Mouse (Mus musculus) left cerebral cortex, postnatal 10 days (tissue): Measurements from ENCODE around the gene Dlg2. TPM values are rescaled to one million over a fixed set of nuclear protein-coding genes. Genes with fewer than 3 reads are reported as not detected.

Source experiments
- DNase-seq, 2 experiments: peaks; one replicate each; pipeline ENCODE4 v3.0.0; 2021 to 2022; ENCODE audit warnings: low spot score in 2 of 2, mixed read lengths in 1 of 2; ENCODE audit errors: extremely low spot score in 1 of 2
- intact Hi-C: fragments of 180-260 bp; cut with DNase I; formaldehyde crosslinking; loops from one replicate; pipeline ENCODE4 v1.15.1; 2025
- total RNA-seq, 2 experiments: library from RNA; stranded (reverse); gene quantifications; 2 replicates each; pipeline ENCODE4 v1.2.3; 2021

Gene Dlg2
- total RNA-seq, 2 experiments from 2014 or later: 426 to 445 TPM

DNA sequence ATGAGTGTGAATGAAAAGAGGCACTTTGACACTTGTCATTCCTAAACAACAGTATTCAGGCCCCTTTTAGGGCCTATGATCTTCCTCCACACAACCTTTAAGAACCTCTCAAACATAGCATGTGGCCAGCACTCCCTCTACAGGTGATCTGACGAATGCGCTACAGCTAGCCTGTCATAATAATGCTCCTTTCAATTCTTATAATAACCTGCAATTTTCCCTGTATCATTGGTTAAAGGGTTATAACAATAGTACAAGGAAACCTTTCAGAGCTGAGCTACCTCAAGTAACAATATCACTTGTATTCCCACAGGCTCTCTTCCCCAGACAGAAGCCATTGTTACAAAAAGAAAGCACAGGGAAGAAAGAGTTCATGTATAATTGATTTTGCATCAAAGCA is 1105.7 kb downstream of the Dlg2 start:
- intact Hi-C loops: no loop called here
- no peak for DNase-seq

DNA sequence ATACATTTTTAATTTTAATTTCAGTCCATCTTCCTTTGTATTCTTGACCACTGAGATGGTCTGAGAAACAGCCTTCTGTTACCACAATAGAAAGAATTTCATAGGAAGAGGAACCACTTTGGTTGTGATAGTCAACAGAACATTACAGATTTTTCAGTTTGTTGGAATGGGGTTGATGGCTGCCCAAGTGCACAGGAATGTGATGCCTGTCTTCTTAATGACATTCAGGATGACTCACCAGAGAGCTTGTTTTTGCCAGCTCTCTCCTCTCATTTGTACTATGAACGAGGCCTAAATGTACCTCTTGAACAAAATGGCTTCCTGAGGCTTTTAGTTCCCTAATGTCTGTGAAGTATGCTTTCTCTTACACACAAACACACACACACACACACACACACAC is 1107.1 kb downstream of the Dlg2 start:
- DNase-seq: no peak
- intact Hi-C loops: no loop called here

DNA sequence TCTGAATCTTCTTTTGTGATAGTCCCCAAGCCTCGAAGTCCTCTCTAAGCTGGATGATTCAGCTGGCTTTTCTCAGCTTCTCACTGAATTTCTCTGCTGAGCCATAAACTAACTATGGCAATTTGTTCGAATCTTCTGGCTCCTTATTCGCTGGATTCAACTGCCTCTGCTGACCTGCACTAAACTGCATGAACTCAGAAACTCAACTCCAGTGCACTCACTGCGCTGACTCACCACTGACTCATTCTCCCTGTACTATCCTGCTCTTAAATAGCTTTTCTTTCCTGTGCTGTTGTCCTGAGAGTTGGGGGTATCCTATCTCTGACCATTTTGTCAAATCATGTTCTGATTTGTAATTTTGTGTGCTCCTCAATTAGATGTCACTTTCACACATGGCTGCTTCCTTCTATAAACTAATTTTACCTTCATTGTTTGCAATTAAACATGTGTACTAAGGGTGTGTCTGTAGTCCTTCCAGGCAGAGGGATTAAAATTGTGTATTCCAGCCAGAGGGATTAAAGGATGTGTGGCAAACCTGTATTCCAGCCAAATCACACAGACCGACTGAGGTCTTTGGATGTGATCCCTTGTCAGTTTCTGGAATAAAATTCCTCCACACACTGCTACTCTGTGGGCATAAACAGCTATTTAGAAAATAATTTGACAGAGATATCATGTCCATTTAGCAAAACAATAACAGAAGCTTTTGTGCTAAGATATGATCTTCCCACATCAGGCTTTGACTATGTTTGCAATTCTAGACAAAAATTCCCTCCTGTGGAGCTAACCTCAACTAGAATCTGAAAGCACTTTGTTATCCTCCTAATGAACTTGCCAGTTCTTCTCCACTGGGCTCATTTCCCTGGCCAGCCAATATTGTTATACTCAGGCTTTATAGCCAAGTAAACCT is 1115.0 kb downstream of the Dlg2 start:
- no peak for DNase-seq
- intact Hi-C loops: loop anchor here (10.0 kb wide), 1 partner anchor 137 kb away; no protein-coding TSS in a partner anchor

DNA sequence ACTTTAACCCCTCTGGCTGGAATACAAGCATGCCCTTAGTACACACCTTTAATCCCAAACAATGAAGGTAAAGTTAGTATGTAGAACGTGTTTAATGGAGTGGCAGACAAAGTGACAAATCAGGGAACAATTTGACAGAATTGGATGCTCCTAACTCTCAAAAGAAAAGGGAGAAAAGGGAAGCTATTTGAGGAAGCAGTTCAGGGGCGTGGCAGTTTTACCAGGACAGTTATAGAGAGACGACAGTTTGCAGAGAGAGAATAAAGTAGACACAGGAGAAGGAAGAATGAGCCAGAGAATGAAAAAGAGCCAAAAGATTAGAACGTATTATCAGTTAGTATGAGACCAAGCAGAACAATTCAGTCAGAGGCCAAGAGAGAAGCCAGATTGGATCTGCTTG is 1122.1 kb downstream of the Dlg2 start:
- intact Hi-C loops: loop anchor here (10.0 kb wide), 1 partner anchor 144 kb away; no protein-coding TSS in a partner anchor

DNA sequence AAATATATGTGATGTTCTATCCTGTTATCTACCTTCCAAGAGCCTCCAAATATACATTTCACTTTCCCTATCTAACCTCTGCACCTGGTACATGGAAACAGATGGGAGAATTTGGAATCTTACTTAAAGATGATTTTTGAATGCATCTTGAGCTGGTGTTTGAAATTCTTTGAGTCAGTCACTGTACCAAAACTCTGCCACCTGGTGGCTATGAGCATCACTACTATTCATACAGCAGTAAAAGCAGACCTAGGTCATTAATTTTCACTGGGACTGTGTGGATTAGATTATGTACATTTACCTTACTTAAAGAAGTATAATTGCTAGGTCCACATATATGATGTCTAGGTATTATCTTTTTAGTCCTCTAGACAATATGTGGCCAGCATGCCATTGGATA is 1124.8 kb downstream of the Dlg2 start:
- intact Hi-C loops: no loop called here
- DNase-seq: no peak

More for the DNA sequence above, 1122.1 kb downstream of the Dlg2 start:
- no peak for DNase-seq

DNA sequence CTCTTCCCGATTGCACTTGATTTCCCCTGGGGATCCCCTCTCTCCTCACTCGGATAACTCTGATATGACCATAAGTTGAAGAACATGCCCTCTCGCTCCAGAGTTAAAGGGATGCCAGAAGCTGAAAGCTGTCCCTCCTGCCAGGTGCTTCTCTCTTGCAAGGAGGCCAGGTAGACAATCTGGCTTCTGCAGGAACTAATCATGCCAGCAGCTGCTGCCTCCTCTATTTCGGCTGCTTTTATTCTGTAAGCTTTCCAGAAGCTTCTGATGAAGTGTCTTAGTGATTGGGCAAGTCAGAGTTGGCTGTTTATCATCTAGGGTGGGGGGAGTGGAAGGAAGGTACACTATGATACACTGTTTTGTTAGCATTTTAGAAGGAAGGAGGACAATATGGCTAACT is 1127.1 kb downstream of the Dlg2 start:
- no peak for DNase-seq
- intact Hi-C loops: no loop called here

DNA sequence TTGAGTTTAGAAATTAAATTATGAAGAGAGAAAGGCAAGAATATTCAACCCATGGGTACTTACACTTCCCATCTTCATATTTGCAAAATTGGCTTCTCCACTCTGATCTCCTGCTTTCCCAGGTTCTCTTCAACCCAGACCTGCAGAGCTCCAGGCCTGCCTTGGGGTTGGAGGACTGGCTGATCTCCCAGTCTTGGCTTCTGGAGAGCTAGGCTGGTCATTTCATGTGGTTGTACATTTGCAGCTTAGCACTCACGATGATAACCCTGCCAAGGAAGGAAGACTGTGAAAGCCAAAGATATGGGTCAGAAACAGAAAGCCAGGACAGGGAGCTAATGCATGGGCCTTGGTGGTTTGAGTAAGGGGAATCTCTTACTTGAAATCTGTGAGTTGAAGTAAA is 1176.6 kb downstream of the Dlg2 start:
- intact Hi-C loops: no loop called here
- DNase-seq: no peak

DNA sequence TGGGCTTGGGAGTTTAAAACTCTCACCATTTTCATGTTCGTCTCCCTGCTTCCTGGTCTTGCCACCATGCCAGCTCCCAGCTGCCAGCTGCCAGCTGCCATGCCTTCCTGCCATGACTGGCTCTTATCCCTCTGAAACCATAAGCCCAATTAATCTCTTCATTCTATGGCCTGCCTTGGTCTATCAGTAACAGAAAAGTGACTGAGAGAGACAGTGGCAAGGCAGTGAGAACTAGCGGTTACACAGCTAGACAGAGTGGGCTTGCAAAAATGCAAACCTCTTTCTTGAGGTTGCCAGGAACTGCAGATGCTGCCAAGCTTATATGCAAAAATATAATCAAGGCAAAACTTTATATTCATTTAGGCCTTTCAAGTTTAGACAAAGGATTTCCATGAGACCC is 1183.0 kb downstream of the Dlg2 start:
- DNase-seq: no peak
- intact Hi-C loops: no loop called here

DNA sequence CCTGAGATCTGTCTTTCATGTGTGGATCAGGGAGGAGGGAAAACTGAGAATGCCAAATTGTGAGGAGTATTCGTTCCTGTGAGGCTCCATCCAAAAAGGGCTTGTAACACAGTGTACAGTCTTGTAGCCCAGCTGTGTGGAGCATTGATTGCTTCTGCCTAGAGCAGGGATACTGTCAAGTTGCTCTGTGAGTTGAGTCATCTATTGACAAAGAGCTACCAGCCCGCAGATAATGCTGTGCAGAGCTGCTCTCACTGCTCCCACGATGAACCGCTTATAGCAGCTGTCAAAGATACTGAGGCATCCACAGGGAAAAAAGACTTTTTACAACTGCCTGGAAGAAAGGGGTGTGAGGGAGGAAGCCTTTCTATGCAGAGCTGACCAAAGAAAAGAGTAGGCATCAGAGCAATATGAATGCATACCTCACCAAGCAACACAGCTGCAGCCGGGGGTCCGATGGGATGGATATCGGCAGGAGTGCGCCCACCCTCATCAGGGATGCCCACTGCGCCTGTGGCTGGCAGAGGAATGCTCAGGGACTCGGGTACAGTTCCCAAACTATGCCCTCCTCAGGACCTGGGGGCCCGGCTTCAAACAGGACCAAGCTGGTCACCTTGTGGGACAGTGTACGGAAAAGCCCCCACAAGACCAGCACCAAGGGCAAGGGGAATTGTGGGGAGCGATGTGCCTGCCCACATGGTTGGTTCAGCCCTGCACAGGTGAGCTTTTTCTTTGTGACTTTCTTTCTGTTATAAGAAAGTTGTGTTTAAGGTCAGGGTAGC is 1196.0 kb downstream of the Dlg2 start:
- peak; percentile 21 to 22 for DNase-seq
- intact Hi-C loops: no loop called here

DNA sequence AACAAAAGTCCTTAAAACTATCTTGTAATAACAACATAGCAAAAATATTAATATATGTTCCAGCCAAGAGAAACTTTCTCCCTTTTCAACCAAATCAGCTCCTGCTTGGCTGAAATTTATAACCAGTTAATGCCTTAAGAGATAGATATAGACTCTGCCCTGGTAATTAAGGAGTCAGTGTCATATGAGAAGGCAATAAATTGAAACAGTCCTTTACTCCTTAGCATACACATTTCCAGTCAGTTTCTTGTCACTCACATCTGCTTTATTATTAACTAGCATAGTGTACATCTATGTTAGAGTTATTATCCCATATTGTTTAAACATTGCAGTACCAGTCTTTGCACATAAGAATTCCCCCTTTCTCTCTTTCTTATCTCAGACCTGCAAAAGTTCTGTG is 1197.9 kb downstream of the Dlg2 start:
- DNase-seq: no peak
- intact Hi-C loops: no loop called here

DNA sequence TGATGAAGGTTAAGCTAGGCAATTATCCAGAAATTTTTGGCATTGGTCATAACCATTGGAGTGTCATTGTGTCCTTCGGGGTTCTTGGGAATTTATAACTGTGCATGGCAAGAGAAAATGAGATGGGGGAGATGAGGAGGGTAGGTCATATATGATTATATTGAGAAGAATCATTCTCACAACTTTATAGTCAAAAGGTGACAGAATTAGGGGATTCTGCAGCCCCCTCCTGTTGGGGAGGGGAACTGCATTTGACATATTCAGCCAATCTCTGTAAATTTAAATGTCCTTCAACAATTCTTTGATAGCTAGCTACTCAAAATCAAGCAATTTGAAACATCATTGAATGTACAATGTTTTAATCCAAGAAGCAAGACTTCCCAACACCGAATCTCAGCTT is 1201.5 kb downstream of the Dlg2 start:
- intact Hi-C loops: no loop called here
- DNase-seq: no peak

DNA sequence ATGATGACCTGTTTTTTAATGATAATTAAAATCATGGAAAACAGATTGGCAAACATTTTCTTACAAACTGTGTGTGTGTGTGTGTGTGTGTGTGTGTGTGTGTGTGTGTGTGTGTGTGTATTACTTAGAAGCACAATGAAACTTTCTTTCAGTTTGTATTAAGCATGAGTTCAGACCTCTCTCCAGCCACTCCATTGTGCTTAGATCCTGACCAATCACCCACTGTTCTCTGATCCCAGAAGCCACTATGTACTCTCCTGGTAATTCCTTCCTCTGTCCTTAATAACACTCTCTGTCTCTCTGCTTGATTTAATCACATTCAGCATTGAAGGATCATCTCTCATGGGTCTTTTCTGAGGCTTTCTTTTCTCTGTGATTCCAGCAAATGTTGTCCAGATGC is 1211.5 kb downstream of the Dlg2 start:
- DNase-seq: no peak
- intact Hi-C loops: no loop called here

DNA sequence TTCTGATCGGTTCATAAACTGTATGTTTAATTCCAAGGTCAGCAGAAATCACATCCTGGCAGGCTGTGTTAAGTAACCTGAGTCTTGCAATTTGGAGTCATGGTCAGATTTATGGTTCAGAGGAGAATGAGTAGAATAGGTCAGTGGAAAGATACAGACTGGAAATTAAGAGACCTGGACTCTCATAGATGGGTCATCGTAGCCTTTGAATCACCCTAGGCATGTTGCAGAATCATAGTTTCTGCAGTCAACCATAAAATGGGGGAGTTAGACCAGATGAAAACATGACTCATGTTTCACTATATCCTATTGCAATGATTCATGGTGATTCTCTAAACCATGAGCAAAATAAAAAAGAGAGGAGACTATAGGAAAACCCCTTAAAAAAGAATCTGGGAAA is 1213.4 kb downstream of the Dlg2 start:
- no peak for DNase-seq

DNA sequence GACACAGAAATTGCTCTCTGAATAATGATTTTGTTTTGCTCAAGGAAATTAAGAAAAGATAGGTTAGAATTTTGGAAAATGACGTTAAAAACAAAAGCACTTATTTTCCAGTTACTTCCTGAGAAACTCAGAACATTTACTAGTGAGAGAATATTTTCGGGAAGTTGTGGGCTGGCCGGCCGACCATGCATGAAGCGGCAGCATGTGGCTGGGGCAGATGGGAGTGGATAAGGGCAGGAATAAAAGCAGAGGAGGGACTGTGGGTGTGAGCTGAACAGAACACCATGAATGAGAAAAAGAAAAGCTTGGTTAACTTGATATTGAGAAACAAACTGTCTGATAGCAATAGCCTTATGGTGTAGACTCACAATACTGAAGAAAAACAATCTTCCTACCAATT is 1233.4 kb downstream of the Dlg2 start:
- intact Hi-C loops: no loop called here
- DNase-seq: peak in 1 of 2 experiments; percentile 16

More for the DNA sequence above, 1213.4 kb downstream of the Dlg2 start:
- intact Hi-C loops: no loop called here

DNA sequence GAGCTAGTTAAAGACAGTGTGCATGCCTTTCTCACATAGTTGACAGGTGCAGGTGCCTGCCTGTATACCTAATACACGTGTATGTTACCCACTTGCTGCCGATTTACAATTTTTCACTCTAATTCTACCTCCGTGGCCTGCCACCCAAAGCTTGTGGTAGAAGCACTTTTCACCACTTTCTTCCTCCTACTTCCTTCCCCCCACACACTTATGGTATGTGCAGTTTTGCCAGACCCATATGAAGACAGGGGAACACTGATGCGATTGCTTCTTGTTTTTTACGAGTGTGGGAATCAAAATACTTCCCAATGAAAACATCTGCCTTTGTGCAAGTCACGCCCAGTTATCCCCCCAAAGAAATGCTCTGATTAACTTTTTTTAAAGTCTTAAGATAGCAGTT is 1234.7 kb downstream of the Dlg2 start:
- no peak for DNase-seq
- intact Hi-C loops: no loop called here

DNA sequence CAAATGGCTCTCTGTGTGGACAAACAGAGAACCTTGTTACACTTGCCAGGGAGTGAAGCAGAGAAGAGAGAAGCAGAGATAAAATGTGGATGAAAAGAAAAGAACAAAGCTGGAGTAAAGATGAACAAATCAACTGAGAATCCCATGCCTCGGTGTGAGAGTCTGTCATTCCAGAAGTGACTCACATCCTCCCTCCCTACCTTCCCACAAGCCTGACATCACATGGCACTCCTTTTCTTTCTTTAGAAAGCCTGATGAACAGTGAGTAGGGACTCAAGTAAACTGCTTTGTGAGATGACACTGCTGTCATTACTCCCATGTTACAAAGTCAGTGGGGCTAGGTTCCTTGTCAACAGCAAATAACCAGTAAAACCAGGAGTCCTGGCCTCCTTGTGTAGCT is 1239.3 kb downstream of the Dlg2 start:
- no peak for DNase-seq
- intact Hi-C loops: no loop called here

DNA sequence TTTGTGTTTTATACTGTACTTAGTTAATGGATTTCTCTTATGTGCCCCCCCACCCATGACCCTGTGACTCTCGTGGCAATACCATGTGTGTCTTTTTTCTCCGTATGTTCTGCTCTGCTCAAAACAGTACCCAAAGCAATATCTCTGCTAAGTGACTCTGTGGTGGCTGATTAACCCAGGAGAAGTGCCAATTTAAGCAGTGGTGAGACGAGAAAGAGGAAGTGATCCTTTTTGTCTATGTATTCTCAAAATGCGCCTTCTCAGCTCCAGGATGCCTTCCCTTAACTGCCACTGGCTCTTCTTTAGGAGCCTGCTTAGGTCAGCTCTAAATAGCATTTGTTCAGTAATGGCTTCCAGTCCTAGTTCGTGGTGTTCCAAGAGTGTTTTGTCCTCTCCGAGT is 1240.2 kb downstream of the Dlg2 start:
- intact Hi-C loops: no loop called here

DNA sequence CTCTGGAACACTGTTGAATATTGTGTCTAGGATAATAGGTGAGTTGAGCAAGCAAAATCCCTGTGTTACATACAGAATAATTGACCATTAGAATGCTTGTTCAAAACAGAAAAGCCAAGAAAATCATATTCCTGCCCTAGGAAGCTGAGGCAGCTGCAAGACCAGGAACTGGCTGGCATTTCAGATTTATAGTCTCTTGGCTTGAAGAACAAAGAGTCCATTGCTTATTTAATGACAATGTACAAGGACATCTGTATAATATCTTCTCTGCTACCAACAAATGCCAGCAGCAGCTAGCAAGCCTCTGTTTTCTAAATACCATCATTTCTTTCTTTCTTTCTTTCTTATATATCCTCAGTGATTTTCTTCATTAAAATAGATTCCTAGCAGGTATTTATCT is 1243.8 kb downstream of the Dlg2 start:
- no peak for DNase-seq
- intact Hi-C loops: no loop called here

More for the DNA sequence above, 1240.2 kb downstream of the Dlg2 start:
- no peak for DNase-seq

DNA sequence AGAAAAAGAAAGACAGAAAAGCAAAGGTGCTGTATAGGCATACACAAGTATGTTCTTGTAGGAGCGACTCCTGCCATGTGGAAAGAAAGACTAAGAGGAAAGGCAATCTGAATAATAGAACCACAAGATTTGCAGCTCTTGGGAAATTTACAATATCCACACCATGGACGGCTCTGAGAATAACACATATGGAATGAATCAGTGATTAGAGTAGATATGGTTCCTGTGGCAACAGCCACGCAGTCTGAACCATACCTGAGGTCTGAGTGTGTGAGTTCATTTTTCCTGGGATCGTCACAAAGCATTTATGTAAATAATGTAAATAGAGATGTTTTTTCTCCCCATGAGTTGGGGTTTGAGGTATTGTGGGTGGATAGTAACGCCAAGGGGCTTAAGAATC is 1247.9 kb downstream of the Dlg2 start:
- DNase-seq: no peak

DNA sequence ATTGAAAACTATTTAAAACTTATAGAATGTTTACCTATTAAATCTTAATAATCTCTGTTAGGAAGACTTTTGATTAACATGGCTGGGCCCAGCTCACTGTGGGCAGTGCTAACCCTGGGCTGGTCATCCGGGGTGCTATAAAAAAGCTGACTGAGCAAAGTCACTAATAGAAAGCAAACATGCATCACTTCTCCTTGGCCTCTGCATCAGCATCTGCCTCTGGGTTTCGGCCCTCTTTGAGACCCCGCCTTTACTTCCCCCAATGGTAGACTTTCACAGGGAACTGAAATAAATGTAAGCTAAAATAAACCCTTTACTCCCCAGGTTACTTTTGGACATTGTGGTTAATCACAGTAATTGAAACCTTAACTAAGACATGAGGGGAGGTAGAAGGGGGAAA is 1264.3 kb downstream of the Dlg2 start:
- intact Hi-C loops: no loop called here
- DNase-seq: no peak

More for the DNA sequence above, 1247.9 kb downstream of the Dlg2 start:
- intact Hi-C loops: no loop called here
